Mouse (Mus musculus) liver, postnatal 0 days (tissue): ENCODE results near the gene Map10. TPM values are rescaled to one million over a fixed set of nuclear protein-coding genes. Genes with fewer than 3 reads are reported as not detected.

Experiments
- ATAC-seq: fragments of 200-750 bp; cut with Nextera tagmentation; 2 replicates; pipeline ENCODE4 v1.8.0; 2017; ENCODE audit warnings: mild to moderate bottlenecking, moderate library complexity
- DNase-seq: peaks from one replicate; pipeline ENCODE4 v3.0.0-alpha.2; 2016
- H3K27ac ChIP-seq: fragments of 300-500 bp; sonication (generic); 2 replicates; pipeline ENCODE4 v1.5.1; 2014; ENCODE audit warnings: antibody characterized with exemption, moderate library complexity, mild to moderate bottlenecking, low read depth
- H3K27me3 ChIP-seq: fragments of 300-500 bp; sonication (generic); 2 replicates; pipeline ENCODE4 v1.6.1; 2014; ENCODE audit warnings: low read length, control low read depth, mixed read lengths; ENCODE audit not compliant: insufficient read depth
- H3K36me3 ChIP-seq: fragments of 300-500 bp; sonication (generic); replicated peaks from 2 replicates; pipeline ENCODE4 v1.6.1; 2014; ENCODE audit warnings: mild to moderate bottlenecking, control low read depth, low read length, moderate library complexity, mixed read lengths; ENCODE audit not compliant: insufficient read depth
- H3K4me1 ChIP-seq: fragments of 300-500 bp; sonication (generic); 2 replicates; pipeline ENCODE4 v1.6.1; 2014; ENCODE audit warnings: antibody characterized with exemption, mild to moderate bottlenecking, control low read depth; ENCODE audit not compliant: insufficient read depth
- H3K4me2 ChIP-seq: fragments of 300-500 bp; sonication (generic); 2 replicates; pipeline ENCODE4 v1.6.1; 2014; ENCODE audit warnings: low read depth, mild to moderate bottlenecking, low read length, moderate library complexity, mixed read lengths
- H3K4me3 ChIP-seq: fragments of 300-500 bp; sonication (generic); 2 replicates; pipeline ENCODE4 v1.5.1; 2014; ENCODE audit warnings: low read depth, low read length
- H3K9ac ChIP-seq: fragments of 300-500 bp; sonication (generic); replicated peaks from 2 replicates; pipeline ENCODE4 v1.6.1; 2014; ENCODE audit warnings: mild to moderate bottlenecking, moderate library complexity
- H3K9me3 ChIP-seq: fragments of 300-500 bp; sonication (generic); 2 replicates; pipeline ENCODE4 v1.6.1; 2016; ENCODE audit warnings: mild to moderate bottlenecking, control low read depth, low read length, mixed read lengths
- CTCF ChIP-seq: sonication (generic); IDR thresholded peaks from 2 replicates; pipeline ENCODE4 v1.5.1; 2016; ENCODE audit warnings: antibody characterized with exemption, low read depth
- EP300 ChIP-seq: IDR thresholded peaks from 2 replicates; pipeline ENCODE4 v1.6.1; 2016; ENCODE audit warnings: antibody characterized with exemption, low read depth, mild to moderate bottlenecking
- WGBS: fragments of 180-500 bp; shearing (Covaris S2); extraction: QIAGEN DNeasy Blood & Tissue Kit; methylation state at CpG from one replicate; pipeline ENCODE4 v1.1.7; 2014; ENCODE audit not compliant: insufficient replicate concordance; 5-methylcytosine and 5-hydroxymethylcytosine counted together
- polyA plus RNA-seq: library from polyadenylated mRNA; unstranded; fragments of >200 nt; fragmentation: Nextera tagmentation; extraction: Ambion mirVana; gene quantifications from 2 replicates; pipeline ENCODE4 v1.2.1, GENCODE M21; 2015

Gene Map10
- polyA plus RNA-seq, 1 experiment from 2014 or later, result 0.67 TPM

DNA sequence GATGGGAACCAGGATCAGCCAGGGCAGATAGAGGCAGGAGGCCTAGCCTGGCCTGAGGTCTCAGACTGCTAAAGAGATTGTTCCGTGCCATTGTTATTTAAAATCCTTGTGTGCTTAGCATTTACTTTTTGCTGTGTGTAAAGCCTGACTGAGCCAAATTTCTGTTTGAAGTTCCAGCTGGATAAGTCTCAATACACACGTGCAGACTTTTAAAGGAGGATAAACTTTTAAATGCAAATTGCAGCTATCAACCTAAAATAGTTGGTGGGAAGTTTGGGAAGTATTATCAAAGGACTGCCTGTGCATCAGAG is 3.8 kb upstream of the Map10 start:
- Histone ChIP-seq H3K4me2 (no peak overlapping the region), H3K4me3 (no peak overlapping the region), H3K9me3 (peaks cover 10% of the 10 kb centered on the region), H3K4me1 (peaks cover 10% of the 10 kb centered on the region), H3K36me3 (no peaks in the 10 kb centered on the region), H3K27me3 (no peaks in the 10 kb centered on the region), H3K27ac (no peak overlapping the region), H3K9ac (no peak overlapping the region)
- TF ChIP-seq EP300, result no peak
- no peak for TF ChIP-seq CTCF
- DNase-seq, result no peak
- 56% methylated on average over 2 of the region's 2 CpGs for WGBS
- no peak for ATAC-seq

DNA sequence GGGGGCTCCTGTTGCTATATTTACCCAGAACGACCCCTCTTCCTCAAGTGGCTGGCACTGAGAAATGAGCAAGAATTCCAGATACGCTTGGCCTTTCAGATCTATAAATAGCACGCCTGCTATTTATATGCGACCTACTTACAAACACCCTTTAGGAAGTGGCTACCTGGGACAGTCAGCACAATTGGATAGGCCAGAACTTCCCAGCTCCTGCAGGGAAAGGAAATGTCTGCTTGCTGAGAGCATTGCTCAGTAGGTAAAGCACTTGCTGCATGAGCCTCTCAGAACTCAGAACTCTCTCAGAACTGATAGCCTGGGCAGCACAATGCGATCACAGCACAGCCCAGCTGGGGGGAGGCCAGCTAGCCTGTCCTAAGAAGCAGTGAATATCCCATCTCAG is 3.4 kb upstream of the Map10 start:
- ATAC-seq, result no peak
- no peak overlapping the region for H3K9ac ChIP-seq
- peaks cover 14% of the 10 kb centered on the region for H3K9me3 ChIP-seq
- no peak overlapping the region for H3K27ac ChIP-seq
- no peak for DNase-seq
- no peaks in the 10 kb centered on the region for H3K36me3 ChIP-seq
- H3K4me2 ChIP-seq, result no peak overlapping the region
- TF ChIP-seq EP300 (no peak), CTCF (no peak)
- H3K4me3 ChIP-seq, result no peak overlapping the region
- H3K27me3 ChIP-seq, result no peaks in the 10 kb centered on the region
- peaks cover 10% of the 10 kb centered on the region for H3K4me1 ChIP-seq
- WGBS, result 61% methylated on average over 5 of the region's 5 CpGs

GRCm38 (mm10) chr8:125667248-125667647 is 2.4 kb upstream of the Map10 start:
- ATAC-seq (no peak), DNase-seq (no peak)
- H3K9ac ChIP-seq, result no peak overlapping the region
- WGBS, result 58% methylated on average over 2 of the region's 2 CpGs
- TF ChIP-seq EP300, result no peak
- TF ChIP-seq CTCF, result no peak
- no peak overlapping the region for H3K27ac ChIP-seq
- H3K27me3 ChIP-seq, result no peaks in the 10 kb centered on the region
- no peaks in the 10 kb centered on the region for H3K36me3 ChIP-seq
- H3K4me2 ChIP-seq, result no peak overlapping the region
- peaks cover 10% of the 10 kb centered on the region for H3K4me1 ChIP-seq
- peaks cover 22% of the 10 kb centered on the region for H3K9me3 ChIP-seq
- no peak overlapping the region for H3K4me3 ChIP-seq

DNA sequence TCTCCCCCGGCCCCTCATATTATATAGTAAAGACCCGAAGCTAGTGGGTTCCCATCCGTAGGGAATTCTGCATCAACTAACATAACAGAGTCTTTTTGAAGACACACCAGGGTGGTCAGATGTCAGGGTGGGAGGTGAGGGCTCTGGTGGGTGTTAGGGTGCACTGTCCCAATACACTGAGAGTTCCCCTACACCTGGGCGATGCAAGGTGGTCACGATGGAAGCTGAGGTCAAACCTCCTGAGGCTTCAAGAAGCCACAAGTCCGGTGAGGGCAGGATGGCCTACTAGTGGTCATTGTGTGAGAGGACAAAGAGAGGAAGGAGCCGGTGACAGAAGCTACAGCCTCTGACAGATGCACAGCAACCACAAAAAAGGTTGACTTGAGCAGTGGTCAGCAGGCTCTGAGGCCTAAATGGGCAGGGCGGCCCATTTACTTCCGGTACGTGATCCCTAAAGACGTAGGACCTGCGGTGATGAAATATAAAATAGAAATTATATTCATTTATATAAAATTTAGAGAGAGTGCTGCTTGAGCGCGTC is 389 bp upstream of the Map10 start:
- peaks cover 23% of the 10 kb centered on the region for H3K9me3 ChIP-seq
- 70% methylated on average over 14 of the region's 14 CpGs for WGBS
- TF ChIP-seq CTCF, result no peak
- TF ChIP-seq EP300, result no peak
- ATAC-seq (no peak; the same call in 1 of the 2 replicates), DNase-seq (no peak)
- no peak overlapping the region for H3K9ac ChIP-seq
- H3K4me2 ChIP-seq, result peak overlapping the region; percentile 85
- peak overlapping the region; percentile 56; the same call in 1 of the 2 replicates for H3K4me3 ChIP-seq
- H3K27ac ChIP-seq, result no peak overlapping the region
- no peaks in the 10 kb centered on the region for H3K27me3 ChIP-seq
- H3K4me1 ChIP-seq, result peaks cover 10% of the 10 kb centered on the region
- no peaks in the 10 kb centered on the region for H3K36me3 ChIP-seq

DNA sequence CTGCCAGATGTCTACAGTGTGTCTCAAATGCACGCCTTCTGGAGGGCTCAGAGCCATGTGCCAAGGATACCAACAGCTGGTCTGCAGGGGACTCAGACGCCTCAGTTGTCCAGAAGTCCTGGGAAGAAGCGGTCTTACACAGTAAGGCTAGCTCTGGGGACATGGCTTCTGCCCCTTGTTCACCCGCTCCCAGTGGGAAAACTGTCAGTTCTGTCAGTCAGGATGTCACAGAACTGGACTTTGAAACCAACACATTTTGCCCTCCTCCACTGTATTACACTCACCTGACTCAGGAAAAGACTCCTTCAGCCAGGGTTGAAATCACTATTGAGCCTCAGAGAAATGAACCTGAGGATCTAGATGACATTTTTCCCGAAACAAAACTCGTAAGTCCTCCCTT is 802 bp downstream of the Map10 start:
- Histone ChIP-seq H3K4me2 (peak overlapping the region; percentile 85), H3K36me3 (no peaks in the 10 kb centered on the region), H3K9ac (peak overlapping the region; percentile 68; the same call in 1 of the 2 replicates), H3K4me1 (peaks cover 10% of the 10 kb centered on the region), H3K4me3 (peak overlapping the region; percentile 56), H3K27ac (no peak overlapping the region), H3K9me3 (peaks cover 23% of the 10 kb centered on the region), H3K27me3 (no peaks in the 10 kb centered on the region)
- TF ChIP-seq CTCF (no peak), EP300 (no peak)
- 80% methylated on average over 6 of the region's 6 CpGs for WGBS
- DNase-seq (no peak), ATAC-seq (no peak; the same call in 1 of the 2 replicates)

DNA sequence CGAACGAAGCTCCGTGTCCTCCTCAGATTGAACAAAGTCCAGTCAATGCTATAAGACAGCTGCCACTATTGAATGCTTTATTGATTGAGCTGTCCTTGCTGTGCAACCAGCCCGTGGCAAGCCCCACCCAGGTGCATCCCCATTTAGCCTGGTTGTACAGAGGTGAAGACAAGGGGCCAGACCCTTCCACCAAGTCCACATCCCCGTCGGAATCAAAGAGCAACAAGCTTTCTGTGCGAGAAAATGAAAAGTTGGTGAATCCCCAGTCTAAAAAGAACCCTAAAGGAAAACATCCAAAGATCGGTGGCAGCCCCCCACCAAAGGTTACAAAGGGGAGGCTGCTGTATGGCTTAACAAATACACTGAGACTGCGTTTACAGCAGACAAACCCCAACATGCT is 1.3 kb downstream of the Map10 start:
- Histone ChIP-seq H3K27me3 (no peaks in the 10 kb centered on the region), H3K4me2 (no peak overlapping the region), H3K36me3 (no peaks in the 10 kb centered on the region), H3K9ac (no peak overlapping the region), H3K27ac (no peak overlapping the region), H3K4me1 (peaks cover 10% of the 10 kb centered on the region), H3K4me3 (no peak overlapping the region), H3K9me3 (peaks cover 23% of the 10 kb centered on the region)
- DNase-seq, result no peak
- 88% methylated on average over 9 of the region's 9 CpGs for WGBS
- TF ChIP-seq CTCF (no peak), EP300 (no peak)
- ATAC-seq, result no peak

GRCm38 (mm10) chr8:125671371-125671770 is 1.8 kb downstream of the Map10 start:
- ATAC-seq, result no peak
- WGBS, result 88% methylated on average over 5 of the region's 5 CpGs
- H3K36me3 ChIP-seq, result no peaks in the 10 kb centered on the region
- H3K27ac ChIP-seq, result no peak overlapping the region
- no peaks in the 10 kb centered on the region for H3K27me3 ChIP-seq
- peaks cover 10% of the 10 kb centered on the region for H3K4me1 ChIP-seq
- TF ChIP-seq CTCF, result no peak
- no peak overlapping the region for H3K4me2 ChIP-seq
- H3K9me3 ChIP-seq, result peaks cover 23% of the 10 kb centered on the region
- no peak for DNase-seq
- no peak overlapping the region for H3K4me3 ChIP-seq
- H3K9ac ChIP-seq, result no peak overlapping the region
